Mouse (Mus musculus) CD4-positive, CD25-positive, alpha-beta regulatory T cell, adult 2 months (primary cell): ENCODE measurements around the gene Armc6.
A peak's percentile ranks its signal among the peaks of the same experiment; 100 is the strongest.

Experiments
- DNase-seq: peaks from one replicate; pipeline ENCODE4 v3.0.0-alpha.2; 2012; ENCODE audit warnings: low read depth, low spot score

Gene Armc6

DNA sequence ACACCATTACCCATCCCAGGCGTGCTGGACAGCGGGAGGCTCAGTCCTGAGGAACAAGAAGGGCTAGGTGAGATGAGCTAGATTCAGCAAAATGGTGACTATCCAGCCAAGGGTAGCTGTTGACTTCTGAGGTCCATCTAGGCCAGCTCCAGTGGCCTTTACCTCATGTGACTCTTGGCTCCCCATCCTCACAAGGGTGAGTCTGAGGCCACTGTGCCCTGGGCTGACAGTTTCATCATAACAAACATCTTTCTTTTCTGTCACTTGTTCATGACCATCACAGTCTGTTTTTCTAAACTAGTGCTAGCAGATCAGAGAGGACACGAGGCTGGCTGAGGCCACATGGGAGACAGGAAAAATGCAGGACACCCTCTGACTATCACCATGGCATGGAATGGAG, 40.1 kb downstream of the Armc6 start:
- DNase-seq, result no peak

DNA sequence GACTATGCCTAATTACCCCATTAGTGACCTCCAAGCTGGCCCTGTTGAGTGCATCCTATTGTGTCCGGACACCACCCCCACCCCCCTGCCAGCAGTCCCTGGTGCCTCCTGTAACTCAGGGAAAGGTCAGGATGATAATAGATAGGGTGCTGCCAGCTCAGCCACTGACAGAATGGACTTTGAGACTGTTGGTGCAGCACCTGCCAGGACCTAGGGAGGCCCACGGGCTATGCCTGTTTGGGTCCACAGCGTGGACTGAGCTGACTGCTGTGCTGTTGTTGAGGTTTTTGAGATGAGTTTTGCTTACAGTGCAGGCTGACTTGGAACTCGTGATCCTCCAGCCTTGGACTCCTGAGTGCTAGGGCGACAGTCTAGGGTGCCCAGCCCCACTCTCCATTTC, 41.0 kb downstream of the Armc6 start:
- no peak for DNase-seq

DNA sequence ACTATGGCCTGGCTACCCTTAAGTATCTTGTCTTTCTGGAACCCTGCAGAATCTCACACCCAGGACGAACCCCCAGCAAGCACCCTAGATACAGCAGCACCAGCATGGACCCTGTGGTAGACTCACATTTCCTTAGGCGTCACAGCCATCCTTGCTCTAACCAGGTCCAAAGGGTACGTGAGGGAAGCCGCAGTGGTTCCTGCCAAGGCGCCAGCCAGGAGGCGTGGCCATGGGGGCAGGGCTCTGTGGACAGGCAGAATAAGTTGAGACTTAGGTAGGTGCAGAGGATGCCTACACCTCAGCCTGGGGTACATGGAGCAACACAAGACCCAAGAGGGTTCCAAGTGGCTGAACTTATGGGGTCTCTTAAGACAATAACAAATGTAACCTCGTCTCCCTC, 45.6 kb downstream of the Armc6 start:
- DNase-seq, result no peak

DNA sequence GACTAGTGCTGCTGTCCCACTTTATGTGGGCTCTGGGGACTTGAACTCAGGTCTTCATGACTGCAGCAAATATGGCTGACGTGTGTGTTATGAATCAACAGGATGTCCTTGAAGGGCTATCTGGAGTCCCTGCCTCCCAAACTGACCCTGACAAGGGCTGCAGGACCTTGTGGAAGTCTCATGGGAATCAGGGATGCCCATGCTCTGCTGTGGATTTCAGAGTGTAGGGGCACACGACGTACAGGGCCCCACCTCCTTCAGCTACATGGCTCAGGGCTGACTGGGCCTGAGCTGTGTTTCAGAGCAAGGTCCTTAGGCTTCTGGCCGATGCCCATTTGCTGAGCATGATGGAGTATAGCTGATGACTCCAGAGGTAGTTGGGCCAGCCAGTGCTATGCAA, 51.1 kb downstream of the Armc6 start:
- DNase-seq, result no peak

DNA sequence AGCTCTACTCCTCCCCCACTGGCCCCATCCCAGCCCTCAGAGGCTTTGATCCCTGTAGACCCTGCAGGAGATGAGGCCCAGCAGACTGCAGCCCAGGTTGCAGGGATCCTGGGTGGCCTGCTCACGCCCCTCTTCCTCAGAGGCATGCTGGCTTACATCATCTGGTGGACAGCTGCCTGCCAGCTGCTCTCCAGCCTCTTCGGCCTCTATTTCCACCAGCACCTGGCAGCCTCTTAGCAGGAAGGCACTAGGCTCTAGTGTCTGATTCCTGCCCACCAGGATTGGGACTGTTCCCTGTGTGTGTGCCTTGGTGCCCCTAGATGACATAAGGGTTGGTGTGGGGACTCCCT, 52.4 kb downstream of the Armc6 start:
- no peak for DNase-seq

DNA sequence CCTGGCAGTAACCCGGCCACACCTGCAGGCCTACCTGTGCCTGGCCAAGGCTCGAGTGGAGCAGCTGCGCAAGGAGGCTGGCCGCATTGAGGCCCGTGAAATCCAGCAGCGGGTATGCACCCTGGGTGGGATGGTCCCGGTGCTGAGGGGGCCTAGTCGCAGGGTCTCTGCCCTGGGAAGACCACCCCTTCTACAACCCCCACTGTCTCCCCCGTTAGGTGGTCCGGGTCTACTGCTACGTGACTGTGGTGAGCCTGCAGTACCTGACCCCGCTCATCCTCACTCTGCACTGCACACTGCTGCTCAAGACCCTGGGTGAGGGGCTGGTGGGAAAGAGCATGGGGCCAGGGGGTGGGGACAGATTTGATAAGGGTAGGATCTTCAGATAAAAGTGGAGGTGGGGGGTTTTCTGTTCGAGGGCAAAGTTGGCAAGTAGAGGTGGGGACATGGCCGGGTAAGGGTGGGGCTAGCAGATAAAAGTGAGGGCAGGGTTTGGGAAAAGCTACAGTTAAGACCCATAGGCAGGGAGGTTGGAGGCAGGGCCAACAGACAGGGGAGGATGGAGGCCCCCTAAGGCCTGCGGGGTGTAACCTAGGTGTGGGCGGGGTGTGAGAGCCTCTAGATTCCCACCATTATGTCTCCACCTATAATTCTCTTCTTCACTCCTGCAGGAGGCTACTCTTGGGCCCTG, 52.9 kb downstream of the Armc6 start:
- no peak for DNase-seq

DNA sequence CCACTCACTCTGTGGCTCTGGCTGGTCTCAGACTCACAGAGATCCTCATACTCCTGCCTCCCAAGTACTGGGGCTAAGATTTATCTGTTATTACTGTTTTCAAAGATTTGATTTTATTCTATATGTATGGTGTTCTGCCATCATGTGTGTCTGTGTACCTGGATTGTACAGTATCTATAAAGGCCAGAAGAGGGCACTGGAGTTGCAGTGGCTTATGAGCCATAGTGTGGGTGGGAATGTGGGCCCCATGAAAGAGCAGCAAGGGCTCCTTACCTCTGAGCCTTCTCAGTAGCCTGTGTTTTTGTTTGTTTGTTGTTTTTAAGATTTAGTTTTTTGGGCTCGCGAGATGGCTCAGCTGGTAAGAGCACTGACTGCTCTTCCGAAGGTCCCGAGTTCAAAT, 55.2 kb downstream of the Armc6 start:
- DNase-seq, result peak; percentile 42

DNA sequence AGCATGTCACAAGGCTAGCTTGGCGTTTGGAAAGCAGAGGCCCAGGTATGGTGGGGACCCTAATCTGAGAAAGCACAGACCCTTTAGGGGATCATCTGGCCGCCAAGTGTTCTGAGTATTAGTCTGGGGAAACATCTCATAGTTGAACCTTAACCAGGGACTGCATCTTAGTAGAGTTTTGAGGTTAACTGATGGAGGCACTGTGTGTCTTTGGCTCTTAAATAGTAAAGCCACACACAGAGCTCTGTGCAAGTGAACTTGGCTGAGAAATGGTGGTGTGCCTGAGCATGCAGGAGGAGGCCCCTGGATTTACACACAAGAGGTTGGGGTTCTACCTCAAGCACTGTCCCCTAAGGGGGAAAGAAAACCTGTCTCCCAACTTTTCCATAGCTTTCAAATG, 56.0 kb downstream of the Armc6 start:
- no peak for DNase-seq

DNA sequence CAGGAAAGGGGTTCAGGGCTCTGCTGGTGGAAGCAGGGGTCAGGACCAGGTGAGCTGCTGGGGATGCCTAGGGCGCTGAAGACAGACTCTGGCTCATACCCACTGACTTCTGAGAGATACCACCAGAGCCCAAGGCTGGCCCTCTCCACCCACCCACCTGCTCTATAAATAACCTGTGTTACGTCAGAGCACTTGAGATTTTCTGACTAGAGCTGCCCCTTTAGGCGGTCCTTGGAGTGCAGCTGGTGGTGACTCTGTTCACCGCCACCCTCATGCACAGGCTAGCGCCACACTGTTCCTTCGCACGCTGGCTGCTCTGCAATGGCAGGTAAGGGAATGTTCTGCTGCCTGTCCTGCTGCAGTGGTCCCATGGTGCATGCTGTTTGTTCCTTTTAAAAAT, 60.2 kb downstream of the Armc6 start:
- DNase-seq, result no peak

DNA sequence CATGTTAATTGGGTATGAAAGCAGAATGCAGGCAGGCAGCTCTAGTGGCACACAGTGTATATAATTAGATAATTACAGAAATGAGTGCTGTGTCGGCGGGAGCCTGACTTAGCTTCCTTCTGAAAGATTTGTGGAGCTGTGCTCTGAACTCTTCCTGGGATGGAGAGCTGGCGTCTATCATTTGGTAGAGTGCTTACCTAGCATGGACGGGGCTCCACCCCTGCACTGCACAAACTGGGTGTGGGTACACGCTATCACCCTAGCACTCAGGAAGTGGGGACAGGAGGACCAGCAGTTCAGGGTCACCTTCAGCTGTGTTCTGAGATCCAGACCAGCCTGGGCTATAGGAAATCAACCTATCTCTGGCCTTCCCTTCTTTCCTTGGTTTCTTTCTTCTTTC, 60.9 kb downstream of the Armc6 start:
- no peak for DNase-seq

DNA sequence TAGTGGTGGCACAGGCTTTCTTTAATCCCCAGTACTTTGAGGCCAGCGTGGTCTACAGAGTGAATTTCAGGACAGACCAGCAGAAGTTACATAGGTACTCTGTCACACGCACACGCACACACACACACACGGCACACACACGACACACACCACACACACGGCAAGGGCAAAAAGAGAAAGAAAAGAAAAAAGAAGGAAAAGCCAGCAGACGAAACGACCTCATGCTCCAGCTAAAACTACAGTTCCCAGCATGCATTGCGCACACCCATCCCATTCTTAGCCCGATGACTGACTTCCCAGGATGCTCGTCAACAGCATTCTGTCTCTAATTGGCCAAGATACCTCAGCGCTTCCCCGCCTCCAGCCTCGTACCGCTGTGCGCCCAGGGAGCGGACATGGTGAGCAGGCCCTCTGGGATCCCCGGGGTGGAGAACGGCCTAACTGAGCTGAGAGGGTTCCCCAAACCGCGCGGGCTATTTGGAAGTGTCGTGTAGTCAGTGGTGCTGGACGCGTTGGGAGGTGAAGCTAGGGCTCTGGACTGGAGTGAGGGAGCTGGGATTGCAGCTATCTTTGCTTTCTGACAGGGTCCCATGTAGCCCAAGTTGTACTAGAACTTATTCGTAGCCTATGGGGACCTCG, 62.1 kb downstream of the Armc6 start, which contains the start of gene Tmem161a:
Gene Tmem161a (plus strand): TSS at position 314 of the 639 bp plus-strand sequence.
- DNase-seq, result peak; percentile 94

DNA sequence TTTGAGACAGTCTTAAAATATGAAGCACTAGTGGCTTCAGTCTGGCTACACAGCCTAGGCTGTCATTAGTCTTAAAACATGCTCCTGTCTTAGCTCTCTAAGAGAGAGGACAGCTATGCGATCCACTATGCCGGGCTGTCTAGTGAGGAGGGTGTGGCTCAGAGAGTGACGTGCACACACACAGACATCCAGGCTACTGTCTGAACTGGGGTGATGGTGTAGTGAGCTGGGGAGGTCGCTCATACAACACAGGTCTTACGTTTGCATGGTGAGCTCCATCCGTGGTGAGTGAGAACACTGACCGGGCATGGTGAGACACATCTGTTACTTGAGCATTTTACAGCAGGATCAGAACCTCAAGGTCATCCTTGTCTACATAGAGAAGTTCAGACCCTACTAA, 63.0 kb downstream of the Armc6 start:
- DNase-seq, result no peak

DNA sequence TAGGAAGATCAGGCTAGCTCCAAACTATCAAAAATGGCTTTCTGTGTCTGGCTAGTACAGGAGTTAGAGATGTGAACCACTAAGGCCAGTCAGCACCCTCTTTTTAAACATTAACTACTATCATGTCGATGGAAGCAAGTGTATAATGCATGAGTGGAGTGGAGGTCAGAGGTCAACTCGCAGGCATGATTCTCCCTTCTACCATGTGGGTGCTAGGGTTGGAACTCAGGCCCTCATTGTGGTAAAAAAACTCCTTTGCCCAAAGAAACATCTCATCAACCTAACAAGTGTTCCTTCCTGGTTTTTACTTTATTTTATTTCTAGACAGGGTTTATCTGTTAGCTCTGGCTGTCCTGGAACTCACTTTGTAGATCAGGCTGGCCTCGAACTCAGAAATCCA, 63.5 kb downstream of the Armc6 start:
- no peak for DNase-seq
